Mouse (Mus musculus): ENCODE results near the gene Tnfsf10.

Gene Tnfsf10

DNA sequence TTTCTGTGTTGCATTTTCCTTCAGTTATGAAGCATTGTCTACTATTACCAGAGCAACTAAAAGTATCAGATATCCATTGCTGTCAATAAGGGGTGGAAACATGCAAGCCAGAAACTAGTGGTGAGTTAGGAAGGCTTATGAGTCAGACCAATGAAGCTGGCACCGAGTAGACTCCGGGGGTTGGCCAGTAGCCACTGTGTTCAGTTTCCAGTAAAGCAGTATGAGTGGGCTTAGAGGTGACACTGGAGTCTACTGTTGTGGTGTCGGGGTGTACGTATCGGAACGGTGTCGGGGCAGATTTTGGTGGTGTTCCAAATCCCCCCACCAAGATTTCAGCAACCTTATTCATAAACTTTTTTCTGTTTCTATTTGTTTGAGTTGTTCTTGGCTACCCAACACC, 5.9 kb upstream of the Tnfsf10 start:
- DNase-seq, result no peak

- no peak for DNase-seq
These were observed 5.4 kb upstream of the Tnfsf10 start for GRCm38 (mm10) chr3:27311475-27311874.

GRCm38 (mm10) chr3:27314506-27315164, 2.2 kb upstream of the Tnfsf10 start:
- DNase-seq, result no peak

DNA sequence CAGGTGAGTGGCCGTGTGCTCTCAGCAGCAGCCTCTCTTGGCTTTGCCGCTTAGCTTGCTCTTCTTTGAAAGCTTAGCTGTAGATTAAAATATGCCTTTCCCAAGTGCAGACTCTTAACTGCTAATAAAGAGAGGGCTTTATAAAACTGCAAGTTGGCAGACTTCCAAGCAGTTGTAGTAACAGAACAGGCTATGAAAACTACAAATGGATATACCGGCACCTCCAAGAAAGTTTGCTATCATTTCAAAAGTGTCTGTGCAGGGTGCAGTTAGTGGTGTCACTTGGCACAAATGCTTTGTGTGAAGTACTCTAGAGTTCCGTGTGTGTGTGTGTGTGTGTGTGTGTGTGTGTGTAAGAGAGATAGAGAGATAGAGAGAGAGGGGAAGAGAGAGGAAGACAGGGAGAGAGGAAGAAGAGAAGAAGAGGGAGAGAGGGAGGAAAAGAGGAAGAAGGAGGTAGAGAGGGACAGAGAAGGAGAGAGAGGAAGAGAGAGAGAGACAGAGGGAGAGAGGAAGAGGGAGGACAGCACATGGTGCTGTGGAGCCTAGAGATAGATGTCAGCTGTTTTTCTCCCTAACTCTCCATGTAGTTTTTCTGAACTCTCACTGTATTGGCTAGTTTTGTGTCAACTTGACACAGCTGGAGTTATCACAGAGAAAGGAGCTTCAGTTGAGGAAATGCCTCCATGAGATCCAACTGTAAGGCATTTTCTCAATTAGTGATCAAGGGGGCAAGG, 628 bp downstream of the Tnfsf10 start:
- no peak for DNase-seq

DNA sequence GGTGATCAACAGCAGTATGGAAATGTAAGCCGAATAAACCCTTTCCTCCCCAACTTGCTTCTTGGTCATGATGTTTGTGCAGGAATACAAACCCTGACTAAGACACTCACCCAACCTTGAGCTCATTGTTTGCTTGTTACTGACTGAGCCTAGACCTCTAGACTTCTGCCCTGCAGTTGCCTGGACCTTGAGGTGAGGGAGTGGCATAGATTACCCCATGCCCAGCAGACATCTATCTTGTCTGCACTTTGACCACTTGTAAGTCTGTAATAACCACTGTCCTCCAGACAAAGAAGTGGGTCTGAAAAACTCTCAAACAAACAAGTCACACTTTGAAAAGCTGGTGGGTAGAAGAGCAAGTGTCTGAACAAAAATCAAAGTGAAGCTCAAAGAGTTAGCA, 2.8 kb downstream of the Tnfsf10 start:
- no peak for DNase-seq

DNA sequence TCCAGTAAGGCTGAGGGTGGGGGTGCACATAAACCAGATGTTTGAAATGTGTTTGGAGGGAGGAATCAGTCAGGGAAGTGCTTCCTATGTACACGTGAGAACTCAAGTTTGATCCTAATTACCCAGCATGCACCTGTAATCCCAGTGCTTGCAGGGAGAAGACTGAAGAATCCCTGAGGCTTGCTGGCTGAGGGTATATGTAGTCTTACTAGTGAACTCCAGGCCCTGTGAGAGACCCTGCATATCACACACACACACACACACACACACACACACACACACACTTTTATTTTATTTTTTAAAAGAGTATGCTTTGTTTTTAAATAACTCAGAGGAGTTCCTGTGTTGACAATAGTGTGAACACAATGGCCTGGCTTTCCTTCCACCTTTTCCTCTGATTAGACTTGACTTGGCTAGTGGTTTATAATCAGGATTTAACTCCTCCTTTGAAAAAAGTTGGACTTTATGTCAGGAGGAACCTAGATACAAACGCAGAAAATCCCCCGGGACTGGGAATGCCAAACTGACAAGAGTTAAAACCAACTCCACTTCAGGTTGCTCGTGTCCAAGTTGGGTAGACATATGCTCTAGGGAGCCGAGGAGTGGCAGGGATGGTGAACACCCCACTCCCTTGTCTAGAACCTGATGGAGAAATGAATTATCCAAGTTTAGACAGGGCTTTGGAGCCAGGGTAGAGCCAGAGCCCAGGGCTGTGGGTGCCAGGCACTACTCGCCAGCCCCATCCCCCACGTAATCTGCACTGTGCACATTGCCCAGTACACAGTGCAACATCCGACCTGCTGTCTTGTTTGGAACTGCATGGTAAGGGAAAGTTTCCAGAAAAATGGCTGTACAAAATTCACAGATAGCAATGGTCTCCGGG, 4.0 kb downstream of the Tnfsf10 start:
- no peak for DNase-seq

GRCm38 (mm10) chr3:27322591-27322990, 5.8 kb downstream of the Tnfsf10 start:
- DNase-seq, result no peak

DNA sequence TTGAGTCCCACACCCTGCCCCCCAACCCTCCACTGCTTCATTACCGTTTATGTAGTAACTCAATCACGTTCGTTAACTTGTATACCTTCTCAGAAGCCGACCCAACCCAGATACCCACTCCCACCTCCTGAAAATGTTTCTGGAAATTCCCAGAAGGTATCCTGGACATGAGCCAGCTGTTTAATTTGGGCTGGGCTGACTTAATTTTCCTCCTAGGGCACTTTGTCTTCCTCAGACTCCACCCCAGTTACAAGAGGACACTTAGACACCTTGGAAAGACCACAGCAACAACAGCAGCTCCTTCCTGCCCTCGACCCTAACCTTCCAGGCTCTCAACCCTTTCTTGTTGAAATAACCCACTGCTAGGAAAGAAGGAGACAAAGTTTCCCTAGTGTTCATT, 6.7 kb downstream of the Tnfsf10 start:
- DNase-seq, result no peak

- no peak for DNase-seq
These were observed 9.9 kb downstream of the Tnfsf10 start for GRCm38 (mm10) chr3:27326633-27327191.

- no peak for DNase-seq
These were observed 13.9 kb downstream of the Tnfsf10 start for GRCm38 (mm10) chr3:27330706-27331105.

DNA sequence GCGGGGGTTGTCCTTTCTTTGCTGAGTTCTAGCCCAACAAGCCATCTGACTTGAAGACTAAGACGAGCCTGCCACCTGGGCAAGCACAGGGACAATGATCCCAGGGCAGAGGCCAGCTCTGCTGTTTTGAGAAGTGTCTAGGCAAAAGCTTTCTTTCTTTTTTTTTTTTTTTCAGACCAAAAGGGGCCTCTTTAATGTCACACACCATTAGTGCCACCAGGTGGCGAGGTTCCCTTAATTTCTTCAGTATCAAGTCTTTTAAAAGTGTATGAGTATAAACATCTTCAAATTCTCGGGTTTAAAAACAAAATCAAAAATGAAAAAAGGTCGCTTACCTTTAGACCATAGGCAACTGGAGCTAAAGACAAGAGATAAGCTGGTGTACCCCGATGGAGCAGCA, 21.6 kb downstream of the Tnfsf10 start:
- no peak for DNase-seq

DNA sequence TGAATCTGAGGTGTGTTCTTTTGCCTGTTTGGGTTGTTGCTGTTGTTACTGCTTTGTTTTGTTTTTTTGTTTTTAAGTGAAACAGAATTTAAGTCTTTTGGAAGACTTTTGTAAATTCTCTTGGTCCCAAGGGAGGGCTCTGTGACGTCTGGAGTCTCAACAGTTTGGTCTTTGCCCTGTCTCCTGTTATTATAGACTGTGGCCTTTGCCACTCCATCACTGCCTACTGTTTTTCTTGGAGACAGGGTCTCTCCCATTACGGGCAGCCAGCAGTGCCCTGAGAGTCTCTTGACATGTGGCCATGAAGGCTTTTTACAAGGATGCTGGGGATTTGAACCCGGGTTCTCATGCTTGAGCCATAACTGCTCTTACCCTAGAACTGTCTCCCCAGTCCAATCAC, 22.1 kb downstream of the Tnfsf10 start:
- DNase-seq, result no peak

DNA sequence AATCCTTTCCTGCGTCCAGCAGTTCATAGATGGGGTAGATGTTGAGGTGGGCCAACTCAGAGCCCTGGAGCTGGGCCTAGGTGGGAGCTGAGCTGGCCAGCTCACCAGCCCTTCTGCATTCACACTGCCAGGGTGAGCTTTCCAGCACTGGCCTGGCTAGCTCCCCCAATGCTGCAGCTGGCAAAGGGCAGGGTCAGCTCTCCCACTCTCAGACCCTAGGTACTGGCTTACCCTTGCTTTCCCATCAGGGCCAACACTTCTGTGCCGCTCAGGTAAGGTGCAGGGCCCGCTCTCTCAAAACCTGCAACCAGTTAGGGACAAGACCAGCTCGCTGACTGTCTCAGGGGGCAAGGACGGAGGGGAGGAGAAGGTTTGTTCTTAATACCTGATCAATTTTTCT, 23.9 kb downstream of the Tnfsf10 start:
- DNase-seq, result no peak

GRCm38 (mm10) chr3:27342462-27342861, 25.6 kb downstream of the Tnfsf10 start:
- no peak for DNase-seq

- DNase-seq, result no peak
These were observed 28.7 kb downstream of the Tnfsf10 start for GRCm38 (mm10) chr3:27345526-27345925.

GRCm38 (mm10) chr3:27348462-27348861, 31.6 kb downstream of the Tnfsf10 start:
- DNase-seq, result no peak

GRCm38 (mm10) chr3:27351105-27351504, 34.3 kb downstream of the Tnfsf10 start:
- DNase-seq, result no peak

- no peak for DNase-seq
These were observed 42.4 kb downstream of the Tnfsf10 start for GRCm38 (mm10) chr3:27359100-27359720.

DNA sequence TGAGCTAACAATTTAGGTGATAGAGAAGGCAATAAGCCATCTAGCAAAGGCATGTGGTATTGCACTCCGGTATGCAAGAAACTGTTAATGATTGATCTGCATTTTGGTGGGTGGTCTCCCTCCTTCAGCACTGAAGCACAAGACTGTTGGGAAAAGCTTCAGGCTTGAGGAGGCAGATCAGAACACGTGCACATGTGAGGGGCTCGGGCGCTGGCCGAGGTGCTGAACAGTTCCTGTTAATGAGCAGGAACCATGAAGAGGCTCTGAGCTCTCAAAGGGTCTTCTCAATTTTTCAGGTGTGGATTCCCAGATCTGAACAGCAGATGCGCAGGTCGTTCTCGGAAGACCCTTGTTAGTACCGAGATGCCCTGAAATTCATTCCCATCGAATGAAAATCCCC, 53.3 kb downstream of the Tnfsf10 start:
- no peak for DNase-seq

DNA sequence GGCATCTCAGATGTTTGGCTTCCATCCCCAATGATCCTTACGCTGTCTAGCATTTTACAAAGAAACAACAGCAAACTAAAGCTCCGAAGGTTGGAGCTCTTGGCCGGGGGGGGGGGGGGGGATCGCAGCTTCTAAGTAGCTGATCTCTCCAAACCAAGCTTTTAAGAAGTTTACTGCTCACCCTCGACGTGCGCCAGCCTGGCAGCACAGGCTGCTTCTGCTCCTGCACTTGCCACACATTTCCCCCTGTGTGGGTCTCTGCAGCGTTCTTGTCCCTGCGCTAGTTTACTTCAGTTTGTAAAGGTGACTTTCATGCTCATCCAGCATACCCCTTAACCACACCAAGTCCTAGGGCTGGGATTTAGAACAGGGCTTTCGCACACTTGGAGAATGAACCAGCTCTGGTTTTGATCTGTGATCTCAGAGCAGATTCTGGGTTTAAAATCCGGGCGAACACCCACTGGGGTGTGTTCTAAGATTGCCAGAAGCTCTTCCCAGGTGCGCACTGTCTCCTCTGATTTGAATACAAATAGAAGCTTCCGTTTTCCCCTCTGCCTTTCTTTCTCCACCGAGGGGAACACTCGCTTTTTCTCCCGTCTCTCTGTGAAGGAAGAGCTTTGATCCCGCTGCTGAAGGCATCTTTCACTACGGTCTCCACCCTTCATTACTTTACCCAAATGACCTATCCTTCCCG, 53.9 kb downstream of the Tnfsf10 start:
- no peak for DNase-seq

DNA sequence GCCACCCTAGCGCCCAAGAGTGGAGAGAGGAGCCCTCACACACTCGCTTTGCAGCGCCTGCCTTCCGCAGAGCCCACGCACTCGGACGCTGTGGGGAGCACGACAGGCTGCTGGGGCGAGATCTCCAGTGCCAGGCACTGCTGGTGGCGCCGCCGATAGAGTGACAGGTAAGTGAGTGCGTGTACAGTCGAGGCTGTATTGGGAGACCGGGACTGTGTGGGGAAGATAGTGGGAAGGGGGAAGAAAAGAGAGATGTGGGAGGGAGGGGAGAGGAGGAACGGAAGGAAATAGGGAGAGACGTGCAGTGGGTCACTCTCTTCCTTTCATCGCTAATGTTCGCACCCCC, 54.4 kb downstream of the Tnfsf10 start, which contains the start of gene Ghsr:
Ghsr (plus strand) TSS at position 76 of the 346 bp plus-strand sequence.
- DNase-seq, result no peak
